Mouse (Mus musculus): ENCODE results near the gene Calr. TPM values are rescaled to one million over a fixed set of nuclear protein-coding genes. Genes with fewer than 3 reads are reported as not detected.

Calr gene
- total and polyA plus RNA-seq, 3 experiments, result 567 to 1,110 TPM; not detected in 1

DNA sequence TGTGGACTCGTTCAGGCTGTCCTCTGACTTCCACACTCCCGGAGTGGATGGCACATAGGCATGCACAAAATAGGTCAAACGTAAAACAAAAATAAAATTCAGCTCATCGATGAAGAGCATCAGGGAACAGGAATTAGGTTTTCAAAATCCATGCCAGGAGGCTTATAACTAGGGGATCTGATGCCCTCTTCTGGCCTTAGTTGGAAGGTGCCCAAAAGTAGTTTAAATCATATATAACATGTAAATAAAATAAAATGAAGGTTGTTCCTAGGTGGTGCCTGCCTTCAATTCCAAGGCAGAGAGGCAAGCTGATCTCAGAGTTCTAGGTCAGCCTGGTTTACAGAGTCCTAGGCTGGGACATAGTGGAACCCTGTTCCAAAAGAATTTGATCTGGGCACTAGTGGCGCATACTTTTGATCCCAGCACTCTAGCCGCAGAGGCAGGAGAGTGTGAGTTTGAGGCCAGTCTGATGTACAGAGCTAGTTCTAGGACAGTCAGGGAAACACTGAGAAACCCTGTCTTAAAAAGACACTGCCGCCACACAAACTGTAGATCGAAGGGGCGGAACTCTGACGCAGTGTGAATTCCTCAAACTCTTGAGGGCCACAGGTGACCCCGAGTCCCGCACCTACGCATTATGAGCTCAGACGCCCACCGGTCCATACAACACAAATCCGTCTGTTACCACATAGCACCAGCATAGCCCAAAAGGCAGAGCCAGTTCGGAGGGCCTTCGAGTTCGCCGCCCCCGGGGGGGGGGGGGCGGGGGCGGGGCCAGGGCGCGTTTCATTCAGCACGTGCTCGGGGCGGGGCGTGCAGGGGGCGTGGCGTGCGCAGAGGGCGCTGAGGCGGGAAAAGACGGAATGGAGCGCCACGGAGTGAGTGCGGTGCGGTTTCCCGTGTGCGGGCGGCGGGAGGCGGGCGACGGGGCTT lies 24.9 kb upstream of the Calr start, which contains the start of gene Syce2:
TSS of gene Syce2 (plus strand) at position 736 of the 933 bp plus-strand sequence.
- H3K27me3 ChIP-seq (ENCODE audit: control insufficient read depth in 1 of 2, insufficient read depth in 2 of 2, low read length in 2 of 2), result no peaks in the 10 kb centered on the region
- peaks cover 7 to 25% of the 10 kb centered on the region in 2 experiments for H3K4me1 ChIP-seq (ENCODE audit: control insufficient read depth in 1 of 2, insufficient read depth in 2 of 2, low read length in 2 of 2)
- H3K27ac ChIP-seq (ENCODE audit: control insufficient read depth, low read depth, low read length), result peak within 1 kb of the TSS; percentile 58
- H3K79me2 ChIP-seq (ENCODE audit: control insufficient read depth, insufficient read depth, low read length, poor library complexity), result peaks cover 3% of the 10 kb centered on the region; the same call in 1 of the 2 replicates
- H3K9me3 ChIP-seq (replicated peaks; ENCODE audit: insufficient read depth, low read length), result no peaks in the 10 kb centered on the region
- H3K4me3 ChIP-seq (ENCODE audit: control insufficient read depth in 1 of 2, insufficient read depth in 1 of 2, low read depth in 2 of 2, low read length in 2 of 2), result peak within 1 kb of the TSS; percentile 37 to 40
- peak within 1 kb of the TSS; percentile 76 for H3K9ac ChIP-seq (ENCODE audit: control insufficient read depth, low read depth, low read length, poor library complexity, severe bottlenecking)
- H3K36me3 ChIP-seq (ENCODE audit: control insufficient read depth in 1 of 2, insufficient read depth in 2 of 2, low read length in 2 of 2), result peaks cover 4 to 19% of the 10 kb centered on the region in 2 experiments; a peak in 3 of 4 replicates
- peak; percentile 87 for DNase-seq (ENCODE audit: low read depth, low spot score)
- TF ChIP-seq USF2 (IDR thresholded peaks at IDR 0.05; ENCODE audit: borderline replicate concordance in 1 of 2, insufficient read depth in 1 of 2, low read depth in 1 of 2, low read length in 2 of 2) (0 out of 4 replicates have a peak, but pooled peaks of 1 of the 2 experiments have one; percentile 20), POLR2AphosphoS2 (IDR thresholded peaks at IDR 0.05; ENCODE audit: low read length) (peak; percentile 48; the same call in 1 of the 2 replicates), ZKSCAN1 (IDR thresholded peaks at IDR 0.05; ENCODE audit: low read depth, low read length) (no peak), MEF2A (IDR thresholded peaks at IDR 0.05; ENCODE audit: extremely low read depth, insufficient replicate concordance, low read depth, low read length, poor library complexity, severe bottlenecking) (no peak), JUND (IDR thresholded peaks at IDR 0.05; ENCODE audit: low read depth, low read length) (no peak), MYC (IDR thresholded peaks at IDR 0.05; ENCODE audit: low read depth, low read length) (0 out of 2 replicates have a peak, but pooled peaks have one; percentile 22), HCFC1 (IDR thresholded peaks at IDR 0.05; ENCODE audit: low read depth, low read length) (0 out of 2 replicates have a peak, but pooled peaks have one; percentile 43), CHD1 (IDR thresholded peaks at IDR 0.05; ENCODE audit: low read depth, low read length) (no peak), RAD21 (IDR thresholded peaks at IDR 0.05; ENCODE audit: low read depth, low read length) (peak; percentile 52), NELFE (IDR thresholded peaks at IDR 0.05; ENCODE audit: low read depth, low read length) (no peak), GATA1 (IDR thresholded peaks at IDR 0.05; ENCODE audit: low read depth, low read length) (no peak), ZNF384 (IDR thresholded peaks at IDR 0.05; ENCODE audit: low read depth, low read length) (peak; percentile 85), KAT2A (conservative IDR thresholded peaks at IDR 0.05; ENCODE audit: low read depth, low read length) (no peak), ETS1 (IDR thresholded peaks at IDR 0.05; ENCODE audit: low read depth, low read length) (peak; percentile 31; the same call in 1 of the 2 replicates), USF1 (IDR thresholded peaks at IDR 0.05; ENCODE audit: low read depth, low read length) (peak; percentile 82), MAFK (IDR thresholded peaks at IDR 0.05; ENCODE audit: borderline replicate concordance, low read depth, low read length) (no peak), CTCF (IDR thresholded peaks at IDR 0.05 in 2 of 3, conservative IDR thresholded peaks at IDR 0.05 in 1 of 3; ENCODE audit: control insufficient read depth in 1 of 3, insufficient read depth in 1 of 3, low read depth in 2 of 3, low read length in 3 of 3, poor library complexity in 1 of 3, severe bottlenecking in 1 of 3) (peak; percentile 14 to 53 (median 46); a peak in 5 of 6 replicates), TCF12 (IDR thresholded peaks at IDR 0.05; ENCODE audit: low read depth, low read length) (no peak), GABPA (IDR thresholded peaks at IDR 0.05; ENCODE audit: low read depth, low read length) (no peak), MAZ (IDR thresholded peaks at IDR 0.05; ENCODE audit: low read depth, low read length) (peak; percentile 84; the same call in 1 of the 2 replicates), CHD2 (IDR thresholded peaks at IDR 0.05; ENCODE audit: low read length) (no peak), POLR2AphosphoS5 (IDR thresholded peaks at IDR 0.05; ENCODE audit: borderline replicate concordance, low read depth, low read length) (no peak), MXI1 (IDR thresholded peaks at IDR 0.05; ENCODE audit: low read depth, low read length) (peak; percentile 46; the same call in 1 of the 2 replicates), RCOR1 (IDR thresholded peaks at IDR 0.05; ENCODE audit: low read depth, low read length) (no peak), E2F4 (IDR thresholded peaks at IDR 0.05; ENCODE audit: borderline replicate concordance, low read depth, low read length) (no peak; the same call in 1 of the 2 replicates), MYB (IDR thresholded peaks at IDR 0.05; ENCODE audit: low read depth, low read length) (no peak), SMC3 (IDR thresholded peaks at IDR 0.05; ENCODE audit: low read depth, low read length) (peak; percentile 53), BHLHE40 (IDR thresholded peaks at IDR 0.05; ENCODE audit: borderline replicate concordance, low read depth, low read length) (peak; percentile 96), TBP (IDR thresholded peaks at IDR 0.05; ENCODE audit: low read depth, low read length) (no peak), SIN3A (IDR thresholded peaks at IDR 0.05; ENCODE audit: low read length) (no peak), NRF1 (IDR thresholded peaks at IDR 0.05; ENCODE audit: insufficient read depth, low read depth, low read length, poor library complexity, severe bottlenecking) (peak; percentile 46; the same call in 1 of the 2 replicates), UBTF (IDR thresholded peaks at IDR 0.05; ENCODE audit: borderline replicate concordance, insufficient read depth, low read depth, low read length) (no peak), ZMIZ1 (IDR thresholded peaks at IDR 0.05; ENCODE audit: low read depth, low read length) (no peak), POLR2A (IDR thresholded peaks at IDR 0.05; ENCODE audit: control insufficient read depth in 1 of 2, insufficient read depth in 1 of 2, low read depth in 1 of 2, low read length in 2 of 2, poor library complexity in 1 of 2) (peak; percentile 12 to 23; a peak in 2 of 4 replicates)
